Mouse (Mus musculus) brain, embryonic 14.5 days (tissue): ENCODE measurements around the gene Kcnip3.

Source experiments
- CTCF ChIP-seq: fragments of 200-500 bp; IDR thresholded peaks from 2 replicates; pipeline ENCODE4 v1.5.1; 2012; ENCODE audit warnings: inconsistent platforms, mild to moderate bottlenecking, moderate library complexity, borderline replicate concordance; ENCODE audit not compliant: insufficient read depth, insufficient read length; ENCODE audit errors: extremely low read depth
- POLR2A ChIP-seq: fragments of 200-500 bp; IDR thresholded peaks from 2 replicates; pipeline ENCODE4 v1.6.1; 2012; ENCODE audit warnings: mild to moderate bottlenecking, inconsistent platforms, borderline replicate concordance; ENCODE audit not compliant: poor library complexity, insufficient read depth, insufficient read length, severe bottlenecking; ENCODE audit errors: extremely low read depth

DNA sequence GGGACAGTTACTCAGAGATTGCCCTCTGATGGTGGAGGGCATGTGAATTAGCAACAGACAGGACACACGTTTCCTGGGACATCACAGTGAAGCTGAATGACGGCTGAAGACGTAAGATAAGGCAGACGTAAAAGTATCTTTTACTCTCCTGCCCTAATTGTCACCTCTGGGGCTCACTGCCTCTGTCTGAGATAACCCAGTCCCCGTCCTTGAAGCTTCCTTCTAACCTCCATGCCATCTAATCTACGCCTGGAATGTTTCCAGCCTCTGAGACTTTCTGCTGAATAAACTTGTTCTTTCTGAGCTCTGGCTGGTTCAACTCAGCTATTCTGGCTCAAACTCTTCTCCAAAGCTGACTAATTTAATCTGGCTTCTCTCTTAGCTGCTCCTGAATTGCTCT lies 70.1 kb downstream of the Kcnip3 start:
- TF ChIP-seq POLR2A (no peak), CTCF (no peak)
